Comparison of ENCODE assay signal across 8 mouse cellular contexts in the genomic region with DNA sequence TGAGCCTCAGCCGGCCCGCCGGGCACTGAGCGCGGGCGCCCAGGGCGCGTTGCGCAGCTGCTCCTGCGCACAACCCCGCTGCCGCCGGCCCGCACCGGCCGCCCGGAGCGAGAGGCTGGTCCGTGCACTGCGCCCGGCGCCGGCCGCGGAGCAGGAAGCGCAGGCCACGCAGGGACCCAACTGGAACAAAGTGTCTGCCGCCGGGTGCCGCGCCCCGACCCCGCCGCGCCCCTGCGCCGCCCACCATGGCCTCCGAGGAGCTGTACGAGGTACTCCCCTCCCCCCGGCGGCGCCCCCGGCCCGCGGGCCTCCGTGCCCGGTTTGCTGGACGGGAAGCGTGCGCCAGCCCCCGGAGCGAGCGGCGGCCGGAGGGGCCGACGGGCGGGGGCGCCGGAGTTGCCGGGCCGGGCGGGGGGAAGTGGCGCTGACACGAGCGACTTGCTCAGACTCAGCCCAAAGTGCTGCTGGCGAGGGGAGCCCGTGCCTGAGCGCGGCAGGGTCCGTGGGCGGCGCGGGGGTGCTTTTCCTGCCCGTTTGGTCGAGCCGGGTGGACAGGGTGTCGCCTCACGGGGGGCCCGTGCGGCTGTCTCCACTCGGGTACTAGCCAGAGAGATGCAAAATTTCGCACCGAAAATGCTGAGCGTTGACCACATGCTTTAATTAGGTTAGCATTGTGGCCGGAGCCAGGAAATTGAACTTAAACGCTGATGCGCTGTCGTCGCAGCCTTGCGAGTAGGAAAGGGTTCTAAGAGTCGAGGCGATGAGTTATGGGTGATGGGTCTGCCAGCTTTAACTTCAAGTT.
DNase-seq lines count a peak whose midpoint lies in the region; ATAC-seq lines count a peak whose summit lies in the region.

No protein-coding gene starts in this region.

- ATAC-seq in embryonic facial prominence, embryonic 15.5 days (ENCODE audit: insufficient number of reproducible peaks, low FRiP score, low TSS enrichment, low read depth) = peak; percentile 59
- peak; percentile 71 for ATAC-seq in kidney, embryonic 14.5 days (ENCODE audit: low FRiP score, low TSS enrichment)
- peak; percentile 63 for ATAC-seq in liver, embryonic 12.5 days
- peak; percentile 59 for ATAC-seq in stomach, embryonic 16.5 days (ENCODE audit: insufficient read depth, low FRiP score)

- under 1% methylated on average over 72 of the region's 93 CpGs for WGBS in embryonic facial prominence, embryonic 15.5 days
- WGBS in kidney, embryonic 14.5 days = under 1% methylated on average over 78 of the region's 93 CpGs
- WGBS in liver, embryonic 12.5 days (ENCODE audit: insufficient replicate concordance) = under 1% methylated on average over 89 of the region's 93 CpGs
- WGBS in stomach, embryonic 16.5 days = under 1% methylated on average over 78 of the region's 93 CpGs

- peak overlapping the region; percentile 88 for H3K27ac ChIP-seq in embryonic facial prominence, embryonic 15.5 days (replicated peaks)
- H3K27ac ChIP-seq in kidney, embryonic 14.5 days (ENCODE audit: low read depth, low read length) = peak overlapping the region; percentile 93
- H3K27ac ChIP-seq in liver, embryonic 12.5 days = peak overlapping the region; percentile 96
- peak overlapping the region; percentile 93 for H3K27ac ChIP-seq in stomach, embryonic 16.5 days (ENCODE audit: low read length)

- peak overlapping the region; percentile 86 for H3K4me2 ChIP-seq in embryonic facial prominence, embryonic 15.5 days (replicated peaks)
- H3K4me2 ChIP-seq in kidney, embryonic 14.5 days (replicated peaks; ENCODE audit: low read depth, low read length) = peak overlapping the region; percentile 64
- H3K4me2 ChIP-seq in liver, embryonic 12.5 days = peak overlapping the region; percentile 98
- H3K4me2 ChIP-seq in stomach, embryonic 16.5 days (ENCODE audit: low read depth, low read length) = peak overlapping the region; percentile 81

- peaks cover 11% of the 10 kb centered on the region; the same call in 1 of the 2 replicates for H3K36me3 ChIP-seq in embryonic facial prominence, embryonic 15.5 days
- no peaks in the 10 kb centered on the region for H3K36me3 ChIP-seq in kidney, embryonic 14.5 days (ENCODE audit: control insufficient read depth, insufficient read depth, low read length)
- peaks cover 6% of the 10 kb centered on the region for H3K36me3 ChIP-seq in liver, embryonic 12.5 days
- H3K36me3 ChIP-seq in stomach, embryonic 16.5 days (ENCODE audit: control insufficient read depth, insufficient read depth, low read length) = 0 out of 2 replicates have a peak, but pooled peaks cover 3% of the 10 kb centered on the region

- H3K4me3 ChIP-seq in embryonic facial prominence, embryonic 15.5 days (replicated peaks) = peak overlapping the region; percentile 91
- H3K4me3 ChIP-seq in kidney, embryonic 14.5 days (ENCODE audit: low read length) = peak overlapping the region; percentile 94
- peak overlapping the region; percentile 98 for H3K4me3 ChIP-seq in liver, embryonic 12.5 days
- H3K4me3 ChIP-seq in stomach, embryonic 16.5 days (replicated peaks; ENCODE audit: low read length) = peak overlapping the region; percentile 93

- H3K9ac ChIP-seq in embryonic facial prominence, embryonic 15.5 days = peak overlapping the region; percentile 82
- peak overlapping the region; percentile 92 for H3K9ac ChIP-seq in kidney, embryonic 14.5 days (ENCODE audit: low read depth, low read length)
- peak overlapping the region; percentile 100 for H3K9ac ChIP-seq in liver, embryonic 12.5 days
- H3K9ac ChIP-seq in stomach, embryonic 16.5 days (ENCODE audit: low read length) = peak overlapping the region; percentile 98

- H3K27me3 ChIP-seq in embryonic facial prominence, embryonic 15.5 days = peaks cover 6% of the 10 kb centered on the region; the same call in 1 of the 2 replicates
- peaks cover 23% of the 10 kb centered on the region for H3K27me3 ChIP-seq in kidney, embryonic 14.5 days (ENCODE audit: control insufficient read depth, insufficient read depth, low read length)
- H3K27me3 ChIP-seq in liver, embryonic 12.5 days (replicated peaks) = no peaks in the 10 kb centered on the region; the same call in none of the 2 replicates
- H3K27me3 ChIP-seq in stomach, embryonic 16.5 days (ENCODE audit: control insufficient read depth, insufficient read depth, low read length) = no peaks in the 10 kb centered on the region; the same call in 1 of the 2 replicates

- 0 out of 2 replicates have a peak, but pooled peaks cover 9% of the 10 kb centered on the region for H3K9me3 ChIP-seq in embryonic facial prominence, embryonic 15.5 days (replicated peaks)
- H3K9me3 ChIP-seq in kidney, embryonic 14.5 days (ENCODE audit: control insufficient read depth, low read length) = peaks cover 6% of the 10 kb centered on the region
- no peaks in the 10 kb centered on the region for H3K9me3 ChIP-seq in liver, embryonic 12.5 days (replicated peaks)
- peaks cover 10% of the 10 kb centered on the region; the same call in 1 of the 2 replicates for H3K9me3 ChIP-seq in stomach, embryonic 16.5 days (replicated peaks; ENCODE audit: control insufficient read depth, low read length)

- H3K4me1 ChIP-seq in embryonic facial prominence, embryonic 15.5 days = peaks cover 17% of the 10 kb centered on the region
- peaks cover 9% of the 10 kb centered on the region for H3K4me1 ChIP-seq in kidney, embryonic 14.5 days (ENCODE audit: control insufficient read depth, insufficient read depth, low read length)
- peaks cover 42% of the 10 kb centered on the region for H3K4me1 ChIP-seq in liver, embryonic 12.5 days
- H3K4me1 ChIP-seq in stomach, embryonic 16.5 days (ENCODE audit: control insufficient read depth, insufficient read depth, low read length) = peaks cover 9% of the 10 kb centered on the region; the same call in 1 of the 2 replicates

- DNase-seq in 3T3-L1 (ENCODE audit: low read depth, low spot score) = peak; percentile 21
- DNase-seq in adrenal gland, adult (ENCODE audit: inconsistent age in 2 of 2, low spot score in 1 of 2) = peak; percentile 65 to 84
- DNase-seq in heart, adult 9 months (ENCODE audit: low spot score in 2 of 2) = peak; percentile 44 to 45
- peak; percentile 54 to 66 for DNase-seq in natural killer cell, adult 2 months (ENCODE audit: low spot score in 2 of 2)

Comparison
In these comparisons a context has a peak if more than half of its experiments do, and no peak if none do; other contexts are left out.
1. Peak in every context shown above with its lines: DNase-seq, ATAC-seq, H3K4me3 ChIP-seq and H3K27ac ChIP-seq.
2. DNase-seq: peak in every context shown above with its lines; median percentile 74 in adrenal gland, adult; 60 in natural killer cell, adult 2 months; 44 in heart, adult 9 months; 21 in 3T3-L1.